Mouse (Mus musculus) lung, postnatal 25 days (tissue): ENCODE data around the gene Gm14327.
"Not testable (repeated sequence)": the region's sequence is repeated elsewhere in the genome, so short reads cannot be mapped to it uniquely, and the experiment has no call there.

Source experiments
- DNase-seq: peaks from one replicate; pipeline ENCODE4 v3.0.0; 2022; ENCODE audit warnings: low spot score

The Gm14327 gene

GRCm38 (mm10) chr2:177897046-177897578 is at the start of gene Gm14327:
Gene Gm14327 (plus strand): TSS chr2:177897096.
- not testable (repeated sequence) for DNase-seq

GRCm38 (mm10) chr2:177862254-177862653 is 34.6 kb upstream of the Gm14327 start:
- not testable (repeated sequence) for DNase-seq

GRCm38 (mm10) chr2:177887743-177888142 is 9.2 kb upstream of the Gm14327 start:
- DNase-seq, result not testable (repeated sequence)

GRCm38 (mm10) chr2:177898171-177898570 is 1.3 kb downstream of the Gm14327 start:
- DNase-seq, result not testable (repeated sequence)

- not testable (repeated sequence) for DNase-seq
Observed at GRCm38 (mm10) chr2:177903276-177903675, 6.4 kb downstream of the Gm14327 start.

GRCm38 (mm10) chr2:177925563-177926103 is 28.7 kb downstream of the Gm14327 start, which contains the start of gene Zfp972:
Gene Zfp972 (minus strand): TSS chr2:177925613.
- not testable (repeated sequence) for DNase-seq
